Mouse (Mus musculus) neural tube, embryonic 11.5 days (tissue): ENCODE data around the gene Serpini2. TPM values are rescaled to one million over a fixed set of nuclear protein-coding genes. Genes with fewer than 3 reads are reported as not detected.
"Not testable (repeated sequence)": the region's sequence is repeated elsewhere in the genome, so short reads cannot be mapped to it uniquely, and the experiment has no call there.

Source experiments
- ATAC-seq: fragments of 200-750 bp; cut with Nextera tagmentation; 2 replicates; pipeline ENCODE4 v1.8.0; 2017; ENCODE audit warnings: moderate number of reproducible peaks, mild to moderate bottlenecking, moderate TSS enrichment, moderate library complexity; ENCODE audit not compliant: insufficient read depth, low FRiP score, low TSS enrichment
- DNase-seq: peaks from one replicate; pipeline ENCODE4 v3.0.0-alpha.2; 2015; ENCODE audit warnings: low spot score
- H3K27ac ChIP-seq: fragments of 300-500 bp; sonication (generic); 2 replicates; pipeline ENCODE4 v1.5.1; 2014; ENCODE audit warnings: low read depth, mild to moderate bottlenecking, low read length
- H3K27me3 ChIP-seq: fragments of 300-500 bp; sonication (generic); 2 replicates; pipeline ENCODE4 v1.6.1; 2014; ENCODE audit warnings: mild to moderate bottlenecking, low read length, mixed read lengths; ENCODE audit not compliant: control insufficient read depth, insufficient read depth
- H3K36me3 ChIP-seq: fragments of 300-500 bp; sonication (generic); 2 replicates; pipeline ENCODE4 v1.6.1; 2014; ENCODE audit warnings: mild to moderate bottlenecking, low read length, moderate library complexity, mixed read lengths; ENCODE audit not compliant: control insufficient read depth, insufficient read depth
- H3K4me1 ChIP-seq: fragments of 300-500 bp; sonication (generic); 2 replicates; pipeline ENCODE4 v1.6.1; 2014; ENCODE audit warnings: low read length, mixed read lengths; ENCODE audit not compliant: control insufficient read depth, insufficient read depth
- H3K4me2 ChIP-seq: fragments of 300-500 bp; sonication (generic); 2 replicates; pipeline ENCODE4 v1.6.1; 2014; ENCODE audit warnings: low read depth, mild to moderate bottlenecking, moderate library complexity
- H3K4me3 ChIP-seq: fragments of 300-500 bp; sonication (generic); 2 replicates; pipeline ENCODE4 v1.5.1; 2014; ENCODE audit warnings: low read depth, low read length
- H3K9ac ChIP-seq: fragments of 300-500 bp; sonication (generic); 2 replicates; pipeline ENCODE4 v1.6.1; 2014; ENCODE audit warnings: mild to moderate bottlenecking, low read length
- H3K9me3 ChIP-seq: fragments of 300-500 bp; sonication (generic); 2 replicates; pipeline ENCODE4 v1.6.1; 2016; ENCODE audit warnings: low read length; ENCODE audit not compliant: control insufficient read depth
- WGBS: fragments of 180-500 bp; shearing (Covaris S2); extraction: QIAGEN DNeasy Blood & Tissue Kit; methylation state at CpG from one replicate; pipeline ENCODE4 v1.1.7; 2014; 5-methylcytosine and 5-hydroxymethylcytosine counted together
- polyA plus RNA-seq: library from polyadenylated mRNA; unstranded; fragments of >200 nt; fragmentation: Nextera tagmentation; extraction: Ambion mirVana; gene quantifications from 2 replicates; pipeline ENCODE4 v1.2.1, GENCODE M21; 2014

Gene Serpini2
- not detected in 2 replicates for polyA plus RNA-seq

GRCm38 (mm10) chr3:75269978-75270377, at the start of gene Serpini2:
Serpini2 (minus strand) TSS chr3:75270078.
- ATAC-seq (no peak), DNase-seq (no peak)
- no peaks in the 10 kb centered on the region for H3K36me3 ChIP-seq
- no peaks in the 10 kb centered on the region for H3K9me3 ChIP-seq
- H3K27me3 ChIP-seq = no peaks in the 10 kb centered on the region
- no peak within 1 kb of the TSS for H3K9ac ChIP-seq
- 88% methylated on average over 2 of the region's 2 CpGs for WGBS
- H3K4me2 ChIP-seq = no peak within 1 kb of the TSS
- H3K27ac ChIP-seq = no peak within 1 kb of the TSS
- no peaks in the 10 kb centered on the region for H3K4me1 ChIP-seq
- H3K4me3 ChIP-seq = no peak within 1 kb of the TSS

- Histone ChIP-seq H3K4me3 (no peak overlapping the region), H3K27ac (no peak overlapping the region), H3K4me2 (no peak overlapping the region), H3K9me3 (no peaks in the 10 kb centered on the region), H3K27me3 (no peaks in the 10 kb centered on the region), H3K9ac (no peak overlapping the region), H3K36me3 (no peaks in the 10 kb centered on the region), H3K4me1 (no peaks in the 10 kb centered on the region)
- 93% methylated on average over 4 of the region's 4 CpGs for WGBS
- DNase-seq (no peak), ATAC-seq (no peak)
Measured at GRCm38 (mm10) chr3:75308861-75309260, 39.0 kb upstream of the Serpini2 start.

- no peak overlapping the region for H3K4me3 ChIP-seq
- H3K9me3 ChIP-seq = no peaks in the 10 kb centered on the region
- no peak for DNase-seq
- ATAC-seq = no peak
- no peaks in the 10 kb centered on the region for H3K4me1 ChIP-seq
- H3K27ac ChIP-seq = no peak overlapping the region
- H3K36me3 ChIP-seq = no peaks in the 10 kb centered on the region
- H3K9ac ChIP-seq = no peak overlapping the region
- H3K4me2 ChIP-seq = no peak overlapping the region
- H3K27me3 ChIP-seq = no peaks in the 10 kb centered on the region
- WGBS = 82% methylated on average over 3 of the region's 3 CpGs
Measured at GRCm38 (mm10) chr3:75308228-75308627, 38.4 kb upstream of the Serpini2 start.

GRCm38 (mm10) chr3:75305584-75305983, 35.7 kb upstream of the Serpini2 start:
- H3K36me3 ChIP-seq = no peaks in the 10 kb centered on the region
- H3K4me2 ChIP-seq = no peak overlapping the region
- H3K9me3 ChIP-seq = no peaks in the 10 kb centered on the region
- H3K27ac ChIP-seq = no peak overlapping the region
- H3K9ac ChIP-seq = no peak overlapping the region
- ATAC-seq (no peak), DNase-seq (no peak)
- no peaks in the 10 kb centered on the region for H3K27me3 ChIP-seq
- H3K4me1 ChIP-seq = no peaks in the 10 kb centered on the region
- 94% methylated on average over 3 of the region's 3 CpGs for WGBS
- H3K4me3 ChIP-seq = no peak overlapping the region

GRCm38 (mm10) chr3:75304621-75305020, 34.7 kb upstream of the Serpini2 start:
- 91% methylated on average over 5 of the region's 5 CpGs for WGBS

GRCm38 (mm10) chr3:75301072-75301471, 31.2 kb upstream of the Serpini2 start:
- H3K9ac ChIP-seq = no peak overlapping the region
- H3K4me2 ChIP-seq = no peak overlapping the region
- no peak overlapping the region for H3K27ac ChIP-seq
- ATAC-seq (no peak), DNase-seq (no peak)
- H3K36me3 ChIP-seq = no peaks in the 10 kb centered on the region
- H3K9me3 ChIP-seq = no peaks in the 10 kb centered on the region
- no peaks in the 10 kb centered on the region for H3K4me1 ChIP-seq
- H3K4me3 ChIP-seq = no peak overlapping the region
- WGBS = 94% methylated on average over 2 of the region's 2 CpGs
- no peaks in the 10 kb centered on the region for H3K27me3 ChIP-seq

More at GRCm38 (mm10) chr3:75304621-75305020, 34.7 kb upstream of the Serpini2 start:
- Histone ChIP-seq H3K4me3 (no peak overlapping the region), H3K9ac (no peak overlapping the region), H3K4me1 (no peaks in the 10 kb centered on the region), H3K27me3 (no peaks in the 10 kb centered on the region), H3K27ac (no peak overlapping the region), H3K4me2 (no peak overlapping the region), H3K36me3 (no peaks in the 10 kb centered on the region), H3K9me3 (no peaks in the 10 kb centered on the region)
- DNase-seq (no peak), ATAC-seq (no peak)

- H3K27ac ChIP-seq, H3K9ac ChIP-seq, H3K4me2 ChIP-seq, DNase-seq, H3K9me3 ChIP-seq, H3K4me3 ChIP-seq, H3K36me3 ChIP-seq, ATAC-seq, H3K4me1 ChIP-seq, H3K27me3 ChIP-seq: not testable (repeated sequence)
- 89% methylated on average over 1 of the region's 1 CpGs for WGBS
Measured at GRCm38 (mm10) chr3:75299464-75299863, 29.6 kb upstream of the Serpini2 start.

- Histone ChIP-seq H3K4me2 (no peak overlapping the region), H3K27ac (no peak overlapping the region), H3K36me3 (no peaks in the 10 kb centered on the region), H3K4me1 (no peaks in the 10 kb centered on the region), H3K9me3 (no peaks in the 10 kb centered on the region), H3K9ac (no peak overlapping the region), H3K4me3 (no peak overlapping the region), H3K27me3 (no peaks in the 10 kb centered on the region)
- 63% methylated on average over 3 of the region's 3 CpGs for WGBS
- DNase-seq = no peak
- ATAC-seq = no peak
Measured at GRCm38 (mm10) chr3:75297758-75298111, 27.9 kb upstream of the Serpini2 start.

GRCm38 (mm10) chr3:75297026-75297757, 27.3 kb upstream of the Serpini2 start:
- Histone ChIP-seq H3K4me3 (no peak overlapping the region), H3K4me1 (no peaks in the 10 kb centered on the region), H3K9ac (no peak overlapping the region), H3K27me3 (no peaks in the 10 kb centered on the region), H3K4me2 (no peak overlapping the region), H3K9me3 (no peaks in the 10 kb centered on the region), H3K27ac (no peak overlapping the region), H3K36me3 (no peaks in the 10 kb centered on the region)
- WGBS = 70% methylated on average over 2 of the region's 2 CpGs
- ATAC-seq (no peak), DNase-seq (no peak)
